In genomic region chr10:96080440-96081381, GRCm38 (mm10) we compare ENCODE assay signal across 9 mouse cellular contexts. TPM values are rescaled to one million over a fixed set of nuclear protein-coding genes. Genes with fewer than 3 reads are reported as not detected.
DNase-seq lines count a peak whose midpoint lies in the region; ATAC-seq and TF ChIP-seq lines count a peak whose summit lies in the region.
"Had no signal": no experiment of that assay in that cellular context is flagged by ENCODE, and none has a peak within 500 bp of the region (broad histone marks: within the 10 kb centered on the region; RNA-seq: fewer than 3 reads in every experiment).

No protein-coding gene starts in this region.

- no peaks in the 10 kb centered on the region; the same call in 1 of the 2 replicates for H3K4me1 ChIP-seq in testis, adult 2 months (ENCODE audit: control insufficient read depth, insufficient read depth, low read length)
- H3K4me1 ChIP-seq in heart, embryonic 16.5 days (ENCODE audit: control insufficient read depth, insufficient read depth, low read length) = no peaks in the 10 kb centered on the region

- peak; percentile 27 for DNase-seq in adrenal gland, postnatal 10 days
- no peak for DNase-seq in adrenal gland, adult 8-10 months
- no peak for DNase-seq in testis, postnatal 14 days (ENCODE audit: low spot score)
- no peak for DNase-seq in urinary bladder, postnatal 4 days (ENCODE audit: low spot score in 2 of 2)
- DNase-seq in layer of hippocampus, adult 9-11 months = no peak

- H3K9ac ChIP-seq in heart, embryonic 16.5 days (ENCODE audit: low read length) = no peak overlapping the region

- no peak for TF ChIP-seq POLR2A in testis, adult 2 months (IDR thresholded peaks at IDR 0.05; ENCODE audit: control insufficient read depth, low read depth, low read length)

- TF ChIP-seq CTCF in testis, adult 2 months (IDR thresholded peaks at IDR 0.05; ENCODE audit: control insufficient read depth, insufficient read depth, insufficient replicate concordance, low read depth, low read length) = peak; percentile 72; the same call in 1 of the 2 replicates

- no peak overlapping the region for H3K27ac ChIP-seq in testis, adult 2 months (ENCODE audit: control insufficient read depth, insufficient read depth, low read depth, low read length)
- no peak overlapping the region for H3K27ac ChIP-seq in heart, embryonic 16.5 days (ENCODE audit: low read length)

- no peaks in the 10 kb centered on the region for H3K36me3 ChIP-seq in testis, adult 2 months (ENCODE audit: control insufficient read depth, insufficient read depth, low read length)
- H3K36me3 ChIP-seq in heart, embryonic 16.5 days (ENCODE audit: control insufficient read depth, insufficient read depth) = no peaks in the 10 kb centered on the region

- H3K27me3 ChIP-seq in testis, adult 2 months (ENCODE audit: control insufficient read depth, insufficient read depth, low read length) = no peaks in the 10 kb centered on the region
- H3K27me3 ChIP-seq in heart, embryonic 16.5 days (ENCODE audit: control insufficient read depth, insufficient read depth, low read length) = no peaks in the 10 kb centered on the region

- no peak for ATAC-seq in heart, embryonic 16.5 days (replicated peaks; ENCODE audit: extremely low read depth, insufficient read depth, low FRiP score)
- ATAC-seq in megakaryocyte progenitor cell, adult 5-6 weeks (replicated peaks; ENCODE audit: poor library complexity) = peak; percentile 49

- H3K4me2 ChIP-seq in heart, embryonic 16.5 days (ENCODE audit: low read depth, low read length) = peak overlapping the region; percentile 18; the same call in 1 of the 2 replicates

- WGBS in heart, embryonic 16.5 days = 49% methylated on average over 21 of the region's 21 CpGs

- H3K4me3 ChIP-seq in testis, adult 2 months (ENCODE audit: control insufficient read depth, low read depth, low read length) = no peak overlapping the region
- no peak overlapping the region for H3K4me3 ChIP-seq in heart, embryonic 16.5 days (ENCODE audit: low read length)

- H3K9me3 ChIP-seq in heart, embryonic 16.5 days (replicated peaks; ENCODE audit: control insufficient read depth, low read length) = no peaks in the 10 kb centered on the region

RNA-seq across cellular contexts. Expression of gene Gm5426, which starts 55.7 kb away (rescaled TPM):
- not detected for total RNA-seq in adrenal gland, postnatal 10 days (2021)
- not detected for total RNA-seq in adrenal gland, adult 8-10 months (2022)
- polyA plus RNA-seq in testis, adult 2 months (2012; rRNA removed) = not detected in 2 replicates
- polyA plus RNA-seq in heart, embryonic 16.5 days (2015; fragmentation: Nextera tagmentation; extraction: Ambion mirVana) = not detected in 2 replicates
- not detected in 2 replicates for total RNA-seq in megakaryocyte progenitor cell, adult 5-6 weeks (2015)
- not detected in 2 replicates for total RNA-seq in megakaryocyte progenitor cell, adult 5-6 weeks (2017)
- total RNA-seq: left cerebral cortex, adult 18-20 months had no signal
